Mouse (Mus musculus) ES-Bruce4 (cell line): ENCODE results near the gene Avil.

Experiments used
- CTCF ChIP-seq: IDR thresholded peaks from one replicate; pipeline ENCODE4 v1.8.1; 2011; ENCODE audit warnings: low read depth, low read length
- POLR2A ChIP-seq: IDR thresholded peaks from one replicate; pipeline ENCODE4 v1.8.1; 2011; ENCODE audit warnings: low read length; ENCODE audit not compliant: insufficient read depth

DNA sequence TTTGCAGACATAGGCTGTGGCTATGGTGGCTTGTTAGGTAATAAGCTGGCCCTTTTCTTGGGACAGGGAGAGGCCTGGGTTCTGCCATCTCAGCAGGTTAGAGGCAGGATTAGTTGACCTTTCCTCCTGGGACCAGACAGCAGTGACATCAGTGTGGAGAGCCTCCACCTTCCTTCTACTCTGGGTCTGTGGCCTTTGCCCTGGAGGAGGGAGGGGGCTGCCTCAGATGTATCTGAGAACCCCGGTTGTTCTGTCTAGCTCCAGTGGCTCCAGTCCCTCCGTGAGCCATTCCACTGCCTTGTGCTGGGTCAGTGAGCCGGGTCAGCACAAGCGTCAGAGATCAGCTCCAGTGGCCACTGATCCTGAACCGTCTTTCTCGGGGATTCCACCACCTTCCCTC is 42.7 kb downstream of the Avil start:
- TF ChIP-seq POLR2A: no peak
- no peak for TF ChIP-seq CTCF
